Mouse (Mus musculus): ENCODE results near the gene Slc15a4.

DNA sequence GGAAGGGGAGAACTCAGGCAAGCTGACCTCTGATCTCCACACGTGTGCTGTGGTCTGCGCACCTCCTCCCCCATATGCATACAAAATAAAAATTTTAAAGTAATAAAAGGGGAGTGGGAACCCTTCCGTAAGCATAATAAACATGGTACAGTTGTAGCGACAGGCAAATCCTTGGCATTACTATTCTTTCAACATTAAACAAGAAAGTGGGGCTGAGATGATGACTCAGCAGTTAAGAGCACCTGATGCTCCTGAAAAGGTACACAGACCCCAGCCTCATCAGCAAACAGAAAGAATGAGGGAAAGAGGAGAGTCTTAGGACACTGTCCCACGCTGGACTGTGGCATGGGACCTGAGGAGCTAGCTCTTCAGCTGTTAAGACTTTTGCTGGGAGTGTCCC, 29.7 kb downstream of the Slc15a4 start:
- TF ChIP-seq GATA1 (IDR thresholded peaks at IDR 0.05; ENCODE audit: borderline replicate concordance, low read length) (no peak), FLI1 (IDR thresholded peaks at IDR 0.05; ENCODE audit: low read length) (no peak)

Data from megakaryocyte, embryonic 14.5 days (primary cell).